Mouse (Mus musculus) lung, embryonic 15.5 days (tissue): Measurements from ENCODE around the gene Foxg1. TPM values are rescaled to one million over a fixed set of nuclear protein-coding genes. Genes with fewer than 3 reads are reported as not detected.

Experiments used
- ATAC-seq: fragments of 200-750 bp; cut with Nextera tagmentation; 2 replicates; pipeline ENCODE4 v1.8.0; 2017; ENCODE audit warnings: moderate number of reproducible peaks, borderline replicate concordance; ENCODE audit not compliant: low FRiP score, low TSS enrichment; ENCODE audit errors: extremely low read depth
- H3K27ac ChIP-seq: fragments of 300-500 bp; sonication (generic); 2 replicates; pipeline ENCODE4 v1.5.1; 2015; ENCODE audit warnings: moderate library complexity, mild to moderate bottlenecking, inconsistent platforms
- H3K27me3 ChIP-seq: fragments of 300-500 bp; sonication (generic); 2 replicates; pipeline ENCODE4 v1.6.1; 2015; ENCODE audit warnings: inconsistent platforms
- H3K36me3 ChIP-seq: fragments of 300-500 bp; sonication (generic); 2 replicates; pipeline ENCODE4 v1.6.1; 2015; ENCODE audit warnings: inconsistent platforms
- H3K4me1 ChIP-seq: fragments of 300-500 bp; sonication (generic); 2 replicates; pipeline ENCODE4 v1.6.1; 2015; ENCODE audit warnings: inconsistent platforms
- H3K4me2 ChIP-seq: fragments of 300-500 bp; sonication (generic); 2 replicates; pipeline ENCODE4 v1.6.1; 2015; ENCODE audit warnings: inconsistent platforms, mild to moderate bottlenecking, moderate library complexity
- H3K4me3 ChIP-seq: fragments of 300-500 bp; sonication (generic); 2 replicates; pipeline ENCODE4 v1.5.1; 2015; ENCODE audit warnings: mild to moderate bottlenecking, inconsistent platforms
- H3K9ac ChIP-seq: fragments of 300-500 bp; sonication (generic); 2 replicates; pipeline ENCODE4 v1.6.1; 2015; ENCODE audit warnings: inconsistent platforms
- H3K9me3 ChIP-seq: fragments of 300-500 bp; sonication (generic); 2 replicates; pipeline ENCODE4 v1.6.1; 2016; ENCODE audit warnings: inconsistent platforms
- WGBS: fragments of 180-500 bp; shearing (Covaris S2); methylation state at CpG from one replicate; pipeline ENCODE4 v1.1.7; 2015; 5-methylcytosine and 5-hydroxymethylcytosine counted together
- polyA plus RNA-seq: library from polyadenylated mRNA; unstranded; fragments of >200 nt; fragmentation: Nextera tagmentation; extraction: Ambion mirVana; gene quantifications from 2 replicates; pipeline ENCODE4 v1.2.1, GENCODE M21; 2015

Foxg1 gene
- polyA plus RNA-seq, 1 experiment from 2014 or later = 0.26 TPM

DNA sequence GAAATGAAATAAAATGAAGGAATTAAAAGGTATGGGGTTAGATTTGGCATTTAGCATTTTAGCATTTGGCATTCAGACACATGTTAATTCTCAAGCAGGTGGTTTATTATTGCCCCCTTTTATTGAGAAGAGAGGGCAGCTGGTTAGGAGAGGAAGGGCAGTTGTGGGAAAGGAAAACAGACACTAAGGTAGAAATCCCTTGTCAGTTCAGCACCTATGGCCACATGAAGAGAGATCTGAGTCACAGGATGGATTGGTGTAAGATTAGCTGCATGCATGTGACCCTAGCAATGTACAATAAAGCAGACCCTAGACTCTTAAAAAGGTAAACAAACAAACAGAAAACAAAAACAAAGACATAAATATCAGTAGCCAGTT lies 15.7 kb downstream of the Foxg1 start:
- peaks cover 77% of the 10 kb centered on the region for H3K27me3 ChIP-seq

DNA sequence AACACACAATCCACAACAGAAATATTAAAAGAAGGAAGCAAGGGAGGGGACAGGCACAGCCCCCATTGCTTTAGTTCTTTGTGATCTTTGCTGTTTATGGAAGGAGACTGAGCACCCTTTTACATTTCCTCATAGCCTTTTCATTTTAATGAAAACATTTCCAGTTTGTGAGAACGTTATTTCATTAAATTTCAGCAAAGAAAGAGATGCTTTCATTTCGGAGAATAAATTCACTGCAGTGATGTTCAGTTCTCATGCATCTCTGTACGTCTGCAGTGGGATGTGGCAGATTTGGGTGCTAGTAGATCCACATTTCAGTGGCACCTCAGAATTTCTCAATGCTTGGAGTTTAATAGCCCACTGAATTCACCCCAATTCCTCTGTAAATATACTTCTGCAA lies 16.2 kb downstream of the Foxg1 start:
- H3K36me3 ChIP-seq = no peaks in the 10 kb centered on the region
- H3K4me2 ChIP-seq = no peak overlapping the region
- WGBS = 28% methylated on average over 3 of the region's 3 CpGs
- no peak overlapping the region for H3K4me3 ChIP-seq
- peaks cover 7% of the 10 kb centered on the region for H3K4me1 ChIP-seq
- H3K27ac ChIP-seq = no peak overlapping the region
- ATAC-seq = no peak
- H3K9me3 ChIP-seq = no peaks in the 10 kb centered on the region
- peaks cover 80% of the 10 kb centered on the region for H3K27me3 ChIP-seq
- H3K9ac ChIP-seq = no peak overlapping the region

More for the DNA sequence above, 15.7 kb downstream of the Foxg1 start:
- H3K36me3 ChIP-seq = no peaks in the 10 kb centered on the region
- H3K9ac ChIP-seq = no peak overlapping the region
- no peak overlapping the region for H3K27ac ChIP-seq
- no peaks in the 10 kb centered on the region for H3K9me3 ChIP-seq
- H3K4me1 ChIP-seq = peaks cover 7% of the 10 kb centered on the region
- ATAC-seq = no peak
- H3K4me3 ChIP-seq = no peak overlapping the region
- no peak overlapping the region for H3K4me2 ChIP-seq

DNA sequence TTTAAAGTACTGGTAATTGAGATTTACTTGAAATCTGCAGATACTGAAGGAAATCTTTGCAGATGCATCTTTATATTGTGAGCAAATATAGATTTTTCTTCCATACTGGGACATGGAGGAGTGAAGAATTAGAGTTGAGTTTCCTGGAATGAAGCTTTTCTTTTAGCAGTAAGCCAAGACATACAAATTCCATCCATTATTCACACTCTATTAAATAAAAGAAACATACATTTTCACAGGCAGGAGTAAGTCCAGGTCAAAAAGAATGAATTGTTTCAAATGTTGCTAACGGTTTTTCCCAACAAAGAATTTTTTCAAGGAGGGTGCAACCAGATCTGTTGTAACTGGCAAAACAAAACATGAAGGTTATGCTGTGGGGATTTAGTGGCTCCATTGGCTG lies 17.2 kb downstream of the Foxg1 start:
- Histone ChIP-seq H3K27ac (no peak overlapping the region), H3K9ac (no peak overlapping the region), H3K27me3 (peaks cover 78% of the 10 kb centered on the region), H3K36me3 (no peaks in the 10 kb centered on the region), H3K4me1 (peaks cover 7% of the 10 kb centered on the region), H3K4me3 (no peak overlapping the region), H3K4me2 (no peak overlapping the region), H3K9me3 (no peaks in the 10 kb centered on the region)
- 2% methylated on average over 1 of the region's 1 CpGs for WGBS
- ATAC-seq = no peak

DNA sequence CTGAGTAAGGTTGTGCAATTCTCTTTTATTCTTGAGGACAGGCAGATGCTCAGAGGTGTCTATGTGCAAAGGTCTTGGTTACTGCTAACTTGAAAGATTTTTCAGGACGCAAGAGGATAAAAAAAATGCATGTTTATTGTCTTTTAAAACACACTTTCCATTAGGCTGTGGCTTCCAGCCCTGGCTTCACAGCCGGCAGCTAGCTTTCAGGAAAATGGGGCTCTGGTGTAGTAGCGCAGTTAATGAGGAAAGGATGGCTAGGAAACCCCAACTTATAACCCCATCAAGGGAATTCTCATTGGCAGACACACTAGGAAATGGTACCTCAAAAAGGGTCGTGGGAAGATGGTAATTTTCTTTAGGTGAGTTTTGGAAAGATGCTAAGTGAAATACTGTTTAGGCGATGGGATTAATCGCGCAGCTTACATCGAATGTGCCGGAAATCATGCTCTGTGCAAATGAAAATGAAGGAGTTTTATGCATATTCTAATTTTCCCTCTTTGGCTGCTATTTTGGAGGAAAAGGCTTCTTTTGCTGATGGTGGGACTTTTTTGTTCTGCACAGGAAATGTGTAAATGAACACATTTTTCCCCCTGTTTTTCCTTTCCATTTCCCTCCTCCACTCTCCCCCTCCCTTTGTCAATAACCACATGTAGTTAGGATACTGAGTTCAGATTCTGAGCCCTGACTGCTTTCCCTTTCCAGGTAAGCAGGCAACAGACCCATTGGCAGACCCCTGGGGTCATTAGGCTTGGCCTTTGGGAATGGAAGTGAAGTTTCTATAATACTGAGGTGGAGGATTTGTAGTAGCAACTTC lies 17.8 kb downstream of the Foxg1 start:
- Histone ChIP-seq H3K9me3 (no peaks in the 10 kb centered on the region), H3K4me2 (no peak overlapping the region), H3K4me1 (peaks cover 7% of the 10 kb centered on the region), H3K9ac (no peak overlapping the region), H3K27ac (no peak overlapping the region), H3K36me3 (no peaks in the 10 kb centered on the region), H3K4me3 (no peak overlapping the region), H3K27me3 (peaks cover 77% of the 10 kb centered on the region)
- WGBS = 5% methylated on average over 9 of the region's 9 CpGs
- no peak for ATAC-seq

DNA sequence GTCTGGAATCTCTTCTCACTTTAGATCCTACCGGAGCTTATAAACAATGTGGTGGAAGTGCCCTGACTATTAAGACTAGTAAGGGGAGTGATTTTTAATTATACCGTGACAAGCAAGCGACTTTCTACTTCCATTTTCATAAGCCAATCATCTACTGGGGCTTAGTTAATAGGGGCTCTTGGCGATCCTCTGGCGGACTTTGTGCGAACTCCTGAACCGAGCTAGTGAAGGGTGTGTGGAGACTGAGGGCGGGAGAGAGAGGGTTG lies 18.3 kb downstream of the Foxg1 start:
- Histone ChIP-seq H3K9me3 (no peaks in the 10 kb centered on the region), H3K4me3 (peak overlapping the region; percentile 39), H3K4me1 (peaks cover 7% of the 10 kb centered on the region), H3K27ac (no peak overlapping the region), H3K27me3 (peaks cover 74% of the 10 kb centered on the region), H3K9ac (no peak overlapping the region), H3K4me2 (peak overlapping the region; percentile 85), H3K36me3 (no peaks in the 10 kb centered on the region)
- ATAC-seq = peak; percentile 75; the same call in 1 of the 2 replicates
- WGBS = under 1% methylated on average over 8 of the region's 8 CpGs

DNA sequence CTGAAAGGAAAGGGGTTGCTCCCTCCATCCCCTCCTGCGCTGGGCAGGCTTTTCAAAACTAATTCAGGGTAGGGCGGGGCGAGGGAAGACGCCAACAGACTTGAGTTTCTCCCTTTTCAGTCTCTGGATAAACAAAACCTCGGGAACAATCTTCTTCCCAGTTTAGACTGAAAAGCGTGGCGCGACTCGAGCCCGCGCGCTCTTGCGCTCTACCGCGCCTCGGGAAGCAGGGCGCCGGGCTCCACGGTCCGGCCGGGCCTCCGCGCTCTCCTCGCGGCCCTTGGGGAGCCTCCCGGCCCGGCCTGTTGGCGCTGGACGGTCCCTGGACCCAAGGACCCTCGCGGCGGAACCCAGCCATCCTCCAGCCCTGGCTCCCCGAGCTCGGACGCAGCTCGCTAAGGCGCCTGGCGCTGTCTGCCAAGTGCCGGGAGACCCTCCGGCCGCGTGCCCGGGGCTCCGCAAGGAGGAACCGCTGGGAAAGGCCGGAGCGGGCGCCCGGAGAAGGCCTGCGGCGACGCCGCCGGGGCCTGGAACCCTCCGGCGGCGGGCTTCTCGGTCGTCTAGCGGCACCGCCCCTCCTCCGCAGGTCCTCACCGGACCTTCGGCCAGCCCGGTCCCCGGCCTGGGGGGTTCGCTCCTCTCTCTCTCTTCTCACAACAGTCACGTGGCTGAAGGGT lies 18.8 kb downstream of the Foxg1 start:
- no peaks in the 10 kb centered on the region for H3K9me3 ChIP-seq
- H3K27me3 ChIP-seq = peaks cover 71% of the 10 kb centered on the region
- H3K4me3 ChIP-seq = peak overlapping the region; percentile 39
- no peaks in the 10 kb centered on the region for H3K36me3 ChIP-seq
- H3K4me2 ChIP-seq = peak overlapping the region; percentile 85
- WGBS = 1% methylated on average over 59 of the region's 68 CpGs
- H3K9ac ChIP-seq = 0 out of 2 replicates have a peak overlapping the region, but pooled peaks have one; percentile 16
- H3K27ac ChIP-seq = no peak overlapping the region
- peak; percentile 64; the same call in 1 of the 2 replicates for ATAC-seq
- H3K4me1 ChIP-seq = peaks cover 7% of the 10 kb centered on the region

DNA sequence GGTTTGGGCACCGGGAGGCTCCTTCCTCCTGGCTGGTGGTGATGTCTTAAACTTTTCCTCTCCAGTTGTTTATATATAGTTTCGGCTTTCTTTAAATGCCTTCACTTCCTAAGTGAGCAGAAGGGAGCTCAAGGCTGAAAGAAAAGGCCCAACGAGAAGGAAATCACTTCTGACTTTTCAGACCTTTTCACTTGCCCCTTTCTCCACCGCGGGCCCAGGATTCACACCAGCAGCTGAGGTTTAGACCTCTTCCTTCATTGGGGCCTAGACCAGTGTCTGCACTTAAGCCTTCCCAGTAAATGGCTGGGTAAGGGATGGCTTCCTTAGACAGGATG lies 19.3 kb downstream of the Foxg1 start:
- Histone ChIP-seq H3K9ac (0 out of 2 replicates have a peak overlapping the region, but pooled peaks have one; percentile 16), H3K4me3 (peak overlapping the region; percentile 39), H3K9me3 (no peaks in the 10 kb centered on the region), H3K27me3 (peaks cover 68% of the 10 kb centered on the region), H3K4me2 (peak overlapping the region; percentile 85), H3K36me3 (no peaks in the 10 kb centered on the region), H3K4me1 (peaks cover 7% of the 10 kb centered on the region), H3K27ac (no peak overlapping the region)
- no peak for ATAC-seq
- WGBS = 0% methylated on average over 5 of the region's 5 CpGs

DNA sequence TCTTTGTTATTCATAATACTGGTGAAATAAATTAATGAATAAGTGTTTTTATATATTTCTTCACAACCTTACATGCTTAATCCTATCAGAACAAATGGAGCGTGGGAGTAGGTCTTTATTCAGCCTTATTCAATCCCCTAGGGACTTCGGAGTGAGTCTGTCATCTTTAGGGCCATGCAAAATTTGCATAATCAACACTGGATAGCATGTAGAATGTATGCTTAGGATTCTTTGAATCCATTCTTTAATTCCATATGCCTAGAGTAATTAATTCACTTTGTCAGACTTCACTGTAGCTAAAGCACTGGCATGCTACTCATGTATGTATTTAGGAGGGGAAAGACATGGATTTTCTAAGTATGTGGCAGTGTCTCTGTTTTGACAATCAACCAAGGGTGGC lies 27.4 kb downstream of the Foxg1 start:
- Histone ChIP-seq H3K27ac (no peak overlapping the region), H3K4me1 (no peaks in the 10 kb centered on the region), H3K9me3 (no peaks in the 10 kb centered on the region), H3K27me3 (peaks cover 4% of the 10 kb centered on the region; the same call in 1 of the 2 replicates), H3K4me3 (no peak overlapping the region), H3K4me2 (no peak overlapping the region), H3K36me3 (no peaks in the 10 kb centered on the region), H3K9ac (no peak overlapping the region)
- 73% methylated on average over 2 of the region's 2 CpGs for whole genome bisulfite sequencing
- no peak for ATAC-seq

DNA sequence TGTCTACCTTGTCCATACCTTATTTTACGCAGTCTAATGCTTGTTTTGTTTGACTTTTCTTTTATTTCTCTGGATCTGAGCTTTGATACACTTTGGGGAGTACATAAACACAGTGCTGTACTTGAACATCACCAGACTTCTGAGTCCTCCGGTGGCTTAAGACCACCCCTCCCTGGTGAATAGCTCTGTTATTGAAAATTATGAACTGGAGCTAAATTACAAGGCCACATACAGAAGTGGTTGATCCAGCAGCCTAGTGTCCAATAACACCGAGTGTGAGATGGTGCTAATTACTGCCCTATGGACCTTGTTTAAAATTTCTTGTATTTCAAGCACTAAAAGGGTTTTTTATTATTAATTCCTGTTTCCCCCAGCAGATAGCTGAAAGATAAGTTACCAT lies 35.5 kb downstream of the Foxg1 start:
- no peaks in the 10 kb centered on the region for H3K36me3 ChIP-seq
- WGBS = 62% methylated on average over 3 of the region's 3 CpGs
- H3K4me2 ChIP-seq = no peak overlapping the region
- no peak overlapping the region for H3K4me3 ChIP-seq
- H3K27me3 ChIP-seq = no peaks in the 10 kb centered on the region
- no peak overlapping the region for H3K9ac ChIP-seq
- H3K9me3 ChIP-seq = no peaks in the 10 kb centered on the region
- ATAC-seq = no peak
- no peak overlapping the region for H3K27ac ChIP-seq
- H3K4me1 ChIP-seq = no peaks in the 10 kb centered on the region

Other genes starting within 250 kb of the Foxg1 start
- not detected in 2 replicates for gene Gm43517, start 2.5 kb downstream of the Foxg1 start, polyA plus RNA-seq